Mouse (Mus musculus) heart, embryonic 16.5 days (tissue): ENCODE data around the gene Tpmt. TPM values are rescaled to one million over a fixed set of nuclear protein-coding genes. Genes with fewer than 3 reads are reported as not detected.

Experiments
- ATAC-seq: fragments of 200-750 bp; cut with Nextera tagmentation; replicated peaks from 2 replicates; pipeline ENCODE4 v1.8.0; 2017; ENCODE audit warnings: moderate number of reproducible peaks; ENCODE audit not compliant: insufficient read depth, low FRiP score; ENCODE audit errors: extremely low read depth
- H3K27ac ChIP-seq: fragments of 300-500 bp; sonication (generic); 2 replicates; pipeline ENCODE4 v1.5.1; 2014; ENCODE audit warnings: mild to moderate bottlenecking, low read length, control low read depth, moderate library complexity
- H3K27me3 ChIP-seq: fragments of 300-500 bp; sonication (generic); 2 replicates; pipeline ENCODE4 v1.6.1; 2014; ENCODE audit warnings: low read length, mixed read lengths; ENCODE audit not compliant: control insufficient read depth, insufficient read depth
- H3K36me3 ChIP-seq: fragments of 300-500 bp; sonication (generic); 2 replicates; pipeline ENCODE4 v1.6.1; 2014; ENCODE audit not compliant: control insufficient read depth, insufficient read depth
- H3K4me1 ChIP-seq: fragments of 300-500 bp; sonication (generic); 2 replicates; pipeline ENCODE4 v1.6.1; 2014; ENCODE audit warnings: low read length, mixed read lengths; ENCODE audit not compliant: control insufficient read depth, insufficient read depth
- H3K4me2 ChIP-seq: fragments of 300-500 bp; sonication (generic); 2 replicates; pipeline ENCODE4 v1.6.1; 2014; ENCODE audit warnings: low read depth, mild to moderate bottlenecking, control low read depth, low read length
- H3K4me3 ChIP-seq: fragments of 300-500 bp; sonication (generic); 2 replicates; pipeline ENCODE4 v1.5.1; 2014; ENCODE audit warnings: mild to moderate bottlenecking, control low read depth, low read length
- H3K9ac ChIP-seq: fragments of 300-500 bp; sonication (generic); 2 replicates; pipeline ENCODE4 v1.6.1; 2014; ENCODE audit warnings: low read length, control low read depth
- H3K9me3 ChIP-seq: fragments of 300-500 bp; sonication (generic); replicated peaks from 2 replicates; pipeline ENCODE4 v1.6.1; 2016; ENCODE audit warnings: low read length; ENCODE audit not compliant: control insufficient read depth
- WGBS: fragments of 180-500 bp; shearing (Covaris S2); extraction: QIAGEN DNeasy Blood & Tissue Kit; methylation state at CpG from one replicate; pipeline ENCODE4 v1.1.7; 2014; 5-methylcytosine and 5-hydroxymethylcytosine counted together
- polyA plus RNA-seq: library from polyadenylated mRNA; unstranded; fragments of >200 nt; fragmentation: Nextera tagmentation; extraction: Ambion mirVana; gene quantifications from 2 replicates; pipeline ENCODE4 v1.2.1, GENCODE M21; 2015

The Tpmt gene
- polyA plus RNA-seq, 1 experiment from 2014 or later, result 10.1 TPM

GRCm38 (mm10) chr13:47071871-47072270, 27.3 kb upstream of the Tpmt start:
- 96% methylated on average over 13 of the region's 13 CpGs for WGBS
- no peak for ATAC-seq
- Histone ChIP-seq H3K9me3 (no peaks in the 10 kb centered on the region), H3K9ac (no peak overlapping the region), H3K4me1 (no peaks in the 10 kb centered on the region), H3K27me3 (no peaks in the 10 kb centered on the region), H3K4me2 (no peak overlapping the region), H3K27ac (no peak overlapping the region), H3K36me3 (peaks cover 5% of the 10 kb centered on the region; the same call in 1 of the 2 replicates), H3K4me3 (no peak overlapping the region)

GRCm38 (mm10) chr13:47070329-47071080, 26.0 kb upstream of the Tpmt start:
- no peaks in the 10 kb centered on the region for H3K4me1 ChIP-seq
- H3K4me3 ChIP-seq, result no peak overlapping the region
- H3K36me3 ChIP-seq, result peaks cover 5% of the 10 kb centered on the region; the same call in 1 of the 2 replicates
- H3K4me2 ChIP-seq, result no peak overlapping the region
- no peak overlapping the region for H3K9ac ChIP-seq
- ATAC-seq, result no peak
- no peaks in the 10 kb centered on the region for H3K9me3 ChIP-seq
- 79% methylated on average over 15 of the region's 15 CpGs for WGBS
- H3K27me3 ChIP-seq, result no peaks in the 10 kb centered on the region
- no peak overlapping the region for H3K27ac ChIP-seq

- Histone ChIP-seq H3K4me2 (no peak overlapping the region), H3K4me3 (no peak overlapping the region), H3K9me3 (no peaks in the 10 kb centered on the region), H3K4me1 (no peaks in the 10 kb centered on the region), H3K27ac (no peak overlapping the region), H3K36me3 (peaks cover 8% of the 10 kb centered on the region; the same call in 1 of the 2 replicates), H3K27me3 (no peaks in the 10 kb centered on the region), H3K9ac (no peak overlapping the region)
- no peak for ATAC-seq
- 85% methylated on average over 6 of the region's 6 CpGs for WGBS
Observed at GRCm38 (mm10) chr13:47067001-47067400, 22.5 kb upstream of the Tpmt start.

GRCm38 (mm10) chr13:47066516-47066915, 22.0 kb upstream of the Tpmt start:
- H3K36me3 ChIP-seq, result 0 out of 2 replicates have a peak, but pooled peaks cover 8% of the 10 kb centered on the region
- H3K4me2 ChIP-seq, result no peak overlapping the region
- no peaks in the 10 kb centered on the region for H3K27me3 ChIP-seq
- H3K4me1 ChIP-seq, result no peaks in the 10 kb centered on the region
- no peak overlapping the region for H3K27ac ChIP-seq
- ATAC-seq, result no peak
- H3K9me3 ChIP-seq, result no peaks in the 10 kb centered on the region
- WGBS, result 95% methylated on average over 10 of the region's 10 CpGs
- H3K4me3 ChIP-seq, result no peak overlapping the region
- H3K9ac ChIP-seq, result no peak overlapping the region

- Histone ChIP-seq H3K9ac (no peak overlapping the region), H3K27ac (no peak overlapping the region), H3K4me3 (no peak overlapping the region), H3K4me2 (no peak overlapping the region), H3K4me1 (no peaks in the 10 kb centered on the region), H3K36me3 (0 out of 2 replicates have a peak, but pooled peaks cover 11% of the 10 kb centered on the region), H3K9me3 (no peaks in the 10 kb centered on the region), H3K27me3 (no peaks in the 10 kb centered on the region)
- no peak for ATAC-seq
- 64% methylated on average over 15 of the region's 15 CpGs for WGBS
Observed at GRCm38 (mm10) chr13:47063985-47064760, 19.6 kb upstream of the Tpmt start.

GRCm38 (mm10) chr13:47062756-47063155, 18.2 kb upstream of the Tpmt start:
- no peak for ATAC-seq
- H3K36me3 ChIP-seq, result 0 out of 2 replicates have a peak, but pooled peaks cover 11% of the 10 kb centered on the region
- 93% methylated on average over 17 of the region's 17 CpGs for WGBS

GRCm38 (mm10) chr13:47056781-47057180, 12.2 kb upstream of the Tpmt start:
- Histone ChIP-seq H3K9me3 (no peaks in the 10 kb centered on the region), H3K36me3 (peaks cover 6% of the 10 kb centered on the region; the same call in 1 of the 2 replicates), H3K4me1 (no peaks in the 10 kb centered on the region), H3K9ac (no peak overlapping the region), H3K4me2 (no peak overlapping the region), H3K27me3 (no peaks in the 10 kb centered on the region), H3K27ac (no peak overlapping the region), H3K4me3 (no peak overlapping the region)
- ATAC-seq, result no peak
- 82% methylated on average over 5 of the region's 5 CpGs for WGBS

More at GRCm38 (mm10) chr13:47062756-47063155, 18.2 kb upstream of the Tpmt start:
- no peak overlapping the region for H3K9ac ChIP-seq
- no peak overlapping the region for H3K4me3 ChIP-seq
- H3K27me3 ChIP-seq, result no peaks in the 10 kb centered on the region
- H3K27ac ChIP-seq, result no peak overlapping the region
- no peaks in the 10 kb centered on the region for H3K9me3 ChIP-seq
- H3K4me1 ChIP-seq, result no peaks in the 10 kb centered on the region
- H3K4me2 ChIP-seq, result no peak overlapping the region

GRCm38 (mm10) chr13:47056126-47056525, 11.6 kb upstream of the Tpmt start:
- Histone ChIP-seq H3K4me3 (no peak overlapping the region), H3K4me2 (no peak overlapping the region), H3K9me3 (no peaks in the 10 kb centered on the region), H3K4me1 (no peaks in the 10 kb centered on the region), H3K9ac (no peak overlapping the region), H3K27me3 (no peaks in the 10 kb centered on the region), H3K36me3 (peaks cover 9% of the 10 kb centered on the region; the same call in 1 of the 2 replicates), H3K27ac (no peak overlapping the region)
- WGBS, result 70% methylated on average over 11 of the region's 11 CpGs
- ATAC-seq, result peak; percentile 32; the same call in 1 of the 2 replicates

- Histone ChIP-seq H3K4me2 (no peak overlapping the region), H3K27ac (no peak overlapping the region), H3K9me3 (no peaks in the 10 kb centered on the region), H3K36me3 (peaks cover 10% of the 10 kb centered on the region), H3K9ac (no peak overlapping the region), H3K27me3 (no peaks in the 10 kb centered on the region), H3K4me3 (no peak overlapping the region), H3K4me1 (no peaks in the 10 kb centered on the region)
- no peak for ATAC-seq
- 77% methylated on average over 10 of the region's 10 CpGs for WGBS
Observed at GRCm38 (mm10) chr13:47053971-47054370, 9.4 kb upstream of the Tpmt start.
